Mouse (Mus musculus) forebrain, embryonic 11.5 days (tissue): ENCODE measurements around the gene Wfdc2. TPM values are rescaled to one million over a fixed set of nuclear protein-coding genes. Genes with fewer than 3 reads are reported as not detected.

ENCODE experiments used
- polyA plus RNA-seq: library from polyadenylated mRNA; unstranded; fragments of >200 nt; fragmentation: Nextera tagmentation; extraction: Ambion mirVana; gene quantifications from 2 replicates; pipeline ENCODE4 v1.2.1, GENCODE M21; 2014

Wfdc2 gene
- polyA plus RNA-seq, 1 experiment from 2014 or later, result 35.1 TPM

Other genes starting within 250 kb of the Wfdc2 start
- not detected in 2 replicates for gene Svs6, start 245.7 kb upstream of the Wfdc2 start, polyA plus RNA-seq
- gene Svs5, start 229.7 kb upstream of the Wfdc2 start, polyA plus RNA-seq, result not detected in 2 replicates
- gene Slpi, start 173.3 kb upstream of the Wfdc2 start, polyA plus RNA-seq, result 0.31 and 0.32 TPM in 2 replicates
- gene Rbpjl, start 159.3 kb upstream of the Wfdc2 start, polyA plus RNA-seq, result not detected in 2 replicates
- not detected in 2 replicates for gene Matn4, start 157.3 kb upstream of the Wfdc2 start, polyA plus RNA-seq
- 15.3 and 15.9 TPM in 2 replicates for gene Sdc4, start 118.5 kb upstream of the Wfdc2 start, polyA plus RNA-seq
- 63.4 and 71.2 TPM in 2 replicates for gene Sys1, start 105.4 kb upstream of the Wfdc2 start, polyA plus RNA-seq
- gene Gm20458, start 101.4 kb upstream of the Wfdc2 start, polyA plus RNA-seq, result 3.2 and 7.3 TPM in 2 replicates
- not detected in 2 replicates for gene Trp53tg5, start 88.7 kb upstream of the Wfdc2 start, polyA plus RNA-seq
- 3.4 and 3.6 TPM in 2 replicates for gene Dbndd2, start 76.3 kb upstream of the Wfdc2 start, polyA plus RNA-seq
- 51.3 and 60.3 TPM in 2 replicates for gene Pigt, start 64.9 kb upstream of the Wfdc2 start, polyA plus RNA-seq
- gene Spint3, start 11.0 kb downstream of the Wfdc2 start, polyA plus RNA-seq, result not detected in 2 replicates
- gene Wfdc6a, start 23.0 kb downstream of the Wfdc2 start, polyA plus RNA-seq, result not detected in 2 replicates
- gene Eppin, start 31.2 kb downstream of the Wfdc2 start, polyA plus RNA-seq, result not detected in 2 replicates
- not detected in 2 replicates for gene Wfdc6b, start 51.1 kb downstream of the Wfdc2 start, polyA plus RNA-seq
- not detected in 2 replicates for gene Wfdc8, start 51.2 kb downstream of the Wfdc2 start, polyA plus RNA-seq
- gene Wfdc16, start 76.4 kb downstream of the Wfdc2 start, polyA plus RNA-seq, result not detected in 2 replicates
- not detected in 2 replicates for gene Wfdc10, start 93.6 kb downstream of the Wfdc2 start, polyA plus RNA-seq
- not detected in 2 replicates for gene Wfdc9, start 94.2 kb downstream of the Wfdc2 start, polyA plus RNA-seq
- not detected in 2 replicates for gene Wfdc11, start 111.7 kb downstream of the Wfdc2 start, polyA plus RNA-seq
- gene Wfdc13, start 122.7 kb downstream of the Wfdc2 start, polyA plus RNA-seq, result not detected in 2 replicates
- gene Spint4, start 136.1 kb downstream of the Wfdc2 start, polyA plus RNA-seq, result not detected in 2 replicates
- gene Spint5, start 152.9 kb downstream of the Wfdc2 start, polyA plus RNA-seq, result not detected in 2 replicates
- 0.71 and 0.91 TPM in 2 replicates for gene Wfdc3, start 183.5 kb downstream of the Wfdc2 start, polyA plus RNA-seq
- 80.3 and 80.4 TPM in 2 replicates for gene Dnttip1, start 183.6 kb downstream of the Wfdc2 start, polyA plus RNA-seq
- 677 and 686 TPM in 2 replicates for gene Ube2c, start 207.5 kb downstream of the Wfdc2 start, polyA plus RNA-seq
- not detected in 2 replicates for gene Tnnc2, start 217.6 kb downstream of the Wfdc2 start, polyA plus RNA-seq
- gene Snx21, start 223.4 kb downstream of the Wfdc2 start, polyA plus RNA-seq, result 13.1 and 13.2 TPM in 2 replicates
- 14.1 and 15.0 TPM in 2 replicates for gene Acot8, start 242.5 kb downstream of the Wfdc2 start, polyA plus RNA-seq
- gene Zswim3, start 242.7 kb downstream of the Wfdc2 start, polyA plus RNA-seq, result 10.1 and 10.2 TPM in 2 replicates